8 mouse cellular contexts compared by ENCODE assay signal in the genomic region with DNA sequence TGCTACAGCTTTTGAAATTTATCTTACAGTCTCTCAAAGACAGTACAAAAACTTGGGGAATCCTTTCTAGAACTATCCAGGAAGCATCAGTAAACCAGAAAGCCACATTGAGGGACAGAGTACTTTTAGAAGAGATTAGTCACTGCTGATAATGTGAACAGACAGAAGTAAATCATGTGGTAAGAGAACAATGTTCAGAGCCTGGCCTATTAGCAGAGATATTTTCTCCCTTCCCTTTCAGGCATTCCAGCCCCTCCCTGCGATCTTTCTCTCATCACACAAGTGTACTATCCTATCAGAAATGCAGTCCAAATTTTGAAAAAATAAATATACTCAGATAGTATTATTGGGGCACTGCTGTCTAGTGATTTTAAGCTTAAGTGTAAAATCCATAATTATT. TPM values are rescaled to one million over a fixed set of nuclear protein-coding genes. Genes with fewer than 3 reads are reported as not detected.
DNase-seq lines count a peak whose midpoint lies in the region; ATAC-seq and TF ChIP-seq lines count a peak whose summit lies in the region.

No protein-coding gene starts in this region.

- H3K27me3 ChIP-seq in heart, embryonic 10.5 days (ENCODE audit: insufficient read depth, poor library complexity, severe bottlenecking) = no peaks in the 10 kb centered on the region
- no peaks in the 10 kb centered on the region for H3K27me3 ChIP-seq in forebrain, embryonic 13.5 days
- no peaks in the 10 kb centered on the region for H3K27me3 ChIP-seq in liver, embryonic 14.5 days (ENCODE audit: control insufficient read depth, insufficient read depth, low read length)

- 78% methylated on average over 1 of the region's 1 CpGs for WGBS in heart, embryonic 10.5 days
- 81% methylated on average over 1 of the region's 1 CpGs for WGBS in forebrain, embryonic 13.5 days
- 43% methylated on average over 1 of the region's 1 CpGs for WGBS in liver, embryonic 14.5 days (ENCODE audit: insufficient replicate concordance)

- ATAC-seq in forebrain, embryonic 13.5 days = no peak
- no peak for ATAC-seq in liver, embryonic 14.5 days (ENCODE audit: insufficient read depth)

- H3K4me1 ChIP-seq in heart, embryonic 10.5 days = no peaks in the 10 kb centered on the region
- H3K4me1 ChIP-seq in forebrain, embryonic 13.5 days = peaks cover 17% of the 10 kb centered on the region
- 0 out of 4 replicates have a peak, but pooled peaks cover 2 to 4% of the 10 kb centered on the region in 2 experiments for H3K4me1 ChIP-seq in liver, embryonic 14.5 days (replicated peaks; ENCODE audit: control insufficient read depth in 2 of 2, insufficient read depth in 2 of 2, low read length in 1 of 2)

- DNase-seq in heart, embryonic 10.5 days (ENCODE audit: low spot score) = no peak
- no peak for DNase-seq in heart, postnatal 36 days
- peak; percentile 48 for DNase-seq in 416B (ENCODE audit: low read depth)
- DNase-seq in liver, embryonic 14.5 days (ENCODE audit: low read depth in 3 of 3, low spot score in 3 of 3) = no peak
- no peak for DNase-seq in right cerebral cortex, adult 2 months (ENCODE audit: low spot score in 2 of 2)
- DNase-seq in T-cell, adult 2 months (ENCODE audit: low spot score) = no peak
- no peak for DNase-seq in cerebellum, postnatal 25 days

- H3K4me3 ChIP-seq in heart, embryonic 10.5 days = peak overlapping the region; percentile 72
- H3K4me3 ChIP-seq in forebrain, embryonic 13.5 days = peak overlapping the region; percentile 55
- H3K4me3 ChIP-seq in liver, embryonic 14.5 days (ENCODE audit: insufficient read depth in 1 of 2, low read depth in 2 of 2, low read length in 2 of 2) = no peak overlapping the region; a peak in 1 of 4 replicates

- 0 out of 2 replicates have a peak overlapping the region, but pooled peaks have one; percentile 71 for H3K9ac ChIP-seq in forebrain, embryonic 13.5 days
- H3K9ac ChIP-seq in liver, embryonic 14.5 days (replicated peaks) = no peak overlapping the region

- peak overlapping the region; percentile 65 for H3K4me2 ChIP-seq in forebrain, embryonic 13.5 days
- H3K4me2 ChIP-seq in liver, embryonic 14.5 days (ENCODE audit: low read depth) = peak overlapping the region; percentile 45; the same call in 1 of the 2 replicates

- no peak for TF ChIP-seq EP300 in liver, embryonic 14.5 days (IDR thresholded peaks at IDR 0.05; ENCODE audit: low read depth)

- intact Hi-C loops in heart, postnatal 36 days (cut with DNase I) = loop anchor here (5.0 to 10.0 kb wide), 6 partner anchors 84 to 603 kb away; partner anchors contain the start of genes Gm28044, Zfp273, Zfp455 and Zfp457

- TF ChIP-seq CTCF in liver, embryonic 14.5 days (IDR thresholded peaks at IDR 0.05; ENCODE audit: low read depth) = no peak

- H3K9me3 ChIP-seq in heart, embryonic 10.5 days = no peaks in the 10 kb centered on the region; the same call in 1 of the 2 replicates
- H3K9me3 ChIP-seq in forebrain, embryonic 13.5 days (replicated peaks) = no peaks in the 10 kb centered on the region; the same call in 1 of the 2 replicates
- H3K9me3 ChIP-seq in liver, embryonic 14.5 days (ENCODE audit: control insufficient read depth, low read length) = no peaks in the 10 kb centered on the region

- H3K36me3 ChIP-seq in heart, embryonic 10.5 days = no peaks in the 10 kb centered on the region
- no peaks in the 10 kb centered on the region for H3K36me3 ChIP-seq in forebrain, embryonic 13.5 days (ENCODE audit: poor library complexity, severe bottlenecking)
- H3K36me3 ChIP-seq in liver, embryonic 14.5 days (replicated peaks; ENCODE audit: control insufficient read depth, insufficient read depth, low read depth) = no peaks in the 10 kb centered on the region

- H3K27ac ChIP-seq in heart, embryonic 10.5 days = no peak overlapping the region; the same call in 1 of the 2 replicates
- no peak overlapping the region for H3K27ac ChIP-seq in forebrain, embryonic 13.5 days
- H3K27ac ChIP-seq in liver, embryonic 14.5 days = no peak overlapping the region

RNA-seq across cellular contexts. Expression of gene Zfp65, which starts 0.9 kb away (rescaled TPM):
- 4.3 and 4.7 TPM in 2 replicates for polyA plus RNA-seq in heart, embryonic 10.5 days (2016; fragmentation: Nextera tagmentation; extraction: Ambion mirVana)
- 1 to 10 TPM; 5.7 to 6.6 TPM for total RNA-seq in heart, postnatal 36 days (2021)
- polyA plus RNA-seq in forebrain, embryonic 13.5 days (2015; fragmentation: Nextera tagmentation; extraction: Ambion mirVana) = 10.1 and 10.5 TPM in 2 replicates
- 0.82 and 1.2 TPM in 2 replicates for polyA plus RNA-seq in liver, embryonic 14.5 days (2012; rRNA removed)
- polyA plus RNA-seq in liver, embryonic 14.5 days (2014; fragmentation: Nextera tagmentation; extraction: Ambion mirVana) = 0.62 and 1.0 TPM in 2 replicates

RNA-seq across cellular contexts. Expression of gene Zfp85, which starts 26.9 kb away (rescaled TPM):
- polyA plus RNA-seq in heart, embryonic 10.5 days (2016; fragmentation: Nextera tagmentation; extraction: Ambion mirVana) = 2.7 and 3.4 TPM in 2 replicates
- total RNA-seq in heart, postnatal 36 days (2021) = 1 to 10 TPM; 1.9 to 2.1 TPM
- 6.8 and 8.7 TPM in 2 replicates for polyA plus RNA-seq in forebrain, embryonic 13.5 days (2015; fragmentation: Nextera tagmentation; extraction: Ambion mirVana)
- polyA plus RNA-seq in liver, embryonic 14.5 days (2012; rRNA removed) = 0.37 and 0.74 TPM in 2 replicates
- polyA plus RNA-seq in liver, embryonic 14.5 days (2014; fragmentation: Nextera tagmentation; extraction: Ambion mirVana) = 1.0 and 1.2 TPM in 2 replicates

RNA-seq across cellular contexts. Expression of gene Zfp738, which starts 41.2 kb away (rescaled TPM):
- polyA plus RNA-seq in heart, embryonic 10.5 days (2016; fragmentation: Nextera tagmentation; extraction: Ambion mirVana) = 7.5 TPM in 2 replicates
- total RNA-seq in heart, postnatal 36 days (2021) = 1 to 10 TPM; 4.8 to 5.9 TPM
- polyA plus RNA-seq in forebrain, embryonic 13.5 days (2015; fragmentation: Nextera tagmentation; extraction: Ambion mirVana) = 13.0 and 16.2 TPM in 2 replicates
- 1.4 and 1.6 TPM in 2 replicates for polyA plus RNA-seq in liver, embryonic 14.5 days (2012; rRNA removed)
- 1.8 TPM in 2 replicates for polyA plus RNA-seq in liver, embryonic 14.5 days (2014; fragmentation: Nextera tagmentation; extraction: Ambion mirVana)

RNA-seq across cellular contexts. Expression of gene Zfp493, which starts 51.4 kb away (rescaled TPM):
- 2.3 and 2.5 TPM in 2 replicates for polyA plus RNA-seq in heart, embryonic 10.5 days (2016; fragmentation: Nextera tagmentation; extraction: Ambion mirVana)
- 1 to 10 TPM; 1.2 to 1.4 TPM for total RNA-seq in heart, postnatal 36 days (2021)
- 2.4 and 3.1 TPM in 2 replicates for polyA plus RNA-seq in forebrain, embryonic 13.5 days (2015; fragmentation: Nextera tagmentation; extraction: Ambion mirVana)
- 0.67 and 0.79 TPM in 2 replicates for polyA plus RNA-seq in liver, embryonic 14.5 days (2012; rRNA removed)
- polyA plus RNA-seq in liver, embryonic 14.5 days (2014; fragmentation: Nextera tagmentation; extraction: Ambion mirVana) = 0.72 and 0.76 TPM in 2 replicates

Comparison
In these comparisons a context has a peak if more than half of its experiments do, and no peak if none do; other contexts are left out.
1. H3K4me3 ChIP-seq: peak in heart, embryonic 10.5 days (single experiment) and forebrain, embryonic 13.5 days (single experiment); none in liver, embryonic 14.5 days (0 of 2).